Mouse (Mus musculus) ES-Bruce4 (cell line): Measurements from ENCODE around the gene Ceacam20.

Experiments
- CTCF ChIP-seq: IDR thresholded peaks from one replicate; pipeline ENCODE4 v1.8.1; 2011; ENCODE audit warnings: low read depth, low read length
- EP300 ChIP-seq: IDR thresholded peaks from 2 replicates; pipeline ENCODE4 v1.6.1; 2011; ENCODE audit warnings: low read depth, low read length; ENCODE audit not compliant: insufficient read depth
- POLR2A ChIP-seq: IDR thresholded peaks from one replicate; pipeline ENCODE4 v1.8.1; 2011; ENCODE audit warnings: low read length; ENCODE audit not compliant: insufficient read depth

- TF ChIP-seq CTCF (no peak), EP300 (no peak), POLR2A (no peak)
Measured at GRCm38 (mm10) chr7:19970196-19970595, 5.0 kb downstream of the Ceacam20 start.
